Mouse (Mus musculus) R1 (cell line): ENCODE measurements at regions not wholly inside any gene's neighbourhood (a gene's known extent, or its start where the extent isn't known, plus 50 kb on each side); places are given as distances from the start of the nearest gene placed in this dataset.
"Not testable (repeated sequence)": the region's sequence is repeated elsewhere in the genome, so short reads cannot be mapped to it uniquely, and the experiment has no call there.

Experiments used
- DNase-seq: peaks from one replicate; pipeline ENCODE4 v3.0.0-alpha.2; 2018; ENCODE audit warnings: low read depth, low spot score

DNA sequence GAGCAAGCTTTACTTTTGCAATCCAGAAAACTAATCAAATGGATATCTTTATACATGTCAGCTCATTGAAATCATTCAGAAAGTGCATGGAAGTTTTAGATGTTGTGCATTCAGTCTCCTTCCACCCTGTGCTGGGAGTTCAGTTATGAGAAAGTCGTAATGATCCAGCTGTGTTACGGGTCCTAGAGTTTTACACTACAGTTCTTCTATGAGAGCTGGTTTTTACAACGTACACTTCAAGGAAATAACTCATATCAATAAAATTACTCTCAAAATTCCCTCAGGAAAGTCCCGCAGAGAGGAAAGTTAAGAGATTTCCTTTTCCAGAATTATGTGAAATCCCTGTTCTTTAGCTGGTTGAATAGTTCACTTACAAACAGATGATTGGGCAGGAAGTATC, 418.1 kb upstream of the Slc10a2 start:
- DNase-seq, result no peak

DNA sequence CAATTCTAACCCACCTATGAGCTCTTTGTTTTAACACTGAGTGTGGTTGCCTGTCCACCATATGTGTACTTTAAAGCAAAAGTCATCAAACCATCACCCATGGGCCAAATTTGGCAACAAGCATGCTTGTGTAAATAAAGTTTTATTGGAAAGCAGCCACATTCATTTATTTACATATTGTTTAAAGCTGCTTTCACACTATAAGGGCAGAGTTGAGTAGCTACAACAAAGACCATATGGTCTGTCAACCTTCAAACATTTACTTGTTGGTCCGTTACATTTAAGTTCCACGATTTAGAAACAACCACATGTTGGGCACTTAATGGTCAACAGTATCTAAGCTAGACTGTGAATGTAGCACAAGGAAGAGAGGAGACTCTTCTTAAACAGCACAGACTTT, 390.7 kb upstream of the Slc10a2 start:
- DNase-seq, result no peak

DNA sequence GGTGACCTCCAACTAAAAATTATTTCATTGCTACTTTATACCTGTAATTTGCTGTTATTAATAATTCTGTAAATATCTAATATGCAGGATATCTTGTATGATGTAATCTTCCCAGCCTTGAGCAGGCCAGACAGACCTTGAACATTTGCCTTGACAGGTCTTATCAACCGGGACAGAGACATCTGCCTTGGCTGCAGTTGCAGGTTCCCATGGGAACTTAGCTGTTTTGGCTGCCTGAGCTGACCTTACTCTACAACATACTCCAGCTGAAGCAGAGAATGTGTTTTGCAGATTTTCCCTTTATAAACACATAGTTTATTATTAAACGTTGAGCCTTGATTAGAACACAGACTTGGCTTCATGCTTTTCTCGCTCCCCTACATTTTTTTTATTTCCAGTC, 385.3 kb upstream of the Slc10a2 start:
- DNase-seq, result no peak

DNA sequence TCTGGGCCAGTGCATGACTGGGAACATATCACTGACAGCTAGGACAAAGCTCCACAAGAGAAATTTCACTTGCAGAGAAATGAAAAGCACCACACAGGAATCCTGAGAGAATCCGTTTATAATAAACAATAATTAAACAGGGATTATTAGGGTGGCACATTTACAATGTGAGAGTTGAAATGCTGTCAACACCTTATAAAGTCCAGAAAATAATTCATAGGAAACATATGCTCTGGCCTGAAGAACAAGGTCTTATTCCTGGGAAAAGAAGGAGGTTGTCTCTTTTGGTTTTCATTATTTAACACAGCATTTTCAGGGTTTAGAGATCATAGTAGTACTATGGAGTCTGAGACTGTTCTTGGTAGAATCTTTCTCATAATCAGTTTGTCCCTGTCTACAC, 377.8 kb upstream of the Slc10a2 start:
- DNase-seq, result no peak

DNA sequence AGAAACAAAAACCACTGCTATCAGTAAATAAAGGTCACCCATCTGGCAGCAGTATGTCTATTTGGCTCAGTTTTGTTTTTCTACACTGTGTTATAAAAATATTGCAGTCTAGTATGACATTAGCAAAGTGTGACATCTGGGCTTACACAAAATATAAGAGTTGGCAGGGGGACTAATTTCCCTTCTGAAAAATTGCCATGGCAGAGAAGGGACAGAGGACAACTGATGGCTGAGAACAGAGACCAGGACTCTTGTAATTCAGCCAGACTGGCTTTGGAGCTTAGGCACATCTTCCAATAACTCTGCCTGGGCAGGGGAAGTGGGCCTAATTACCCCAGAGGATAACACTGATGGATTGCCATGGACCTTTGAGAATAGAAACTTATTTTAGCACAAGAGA, 367.8 kb upstream of the Slc10a2 start:
- DNase-seq, result no peak

DNA sequence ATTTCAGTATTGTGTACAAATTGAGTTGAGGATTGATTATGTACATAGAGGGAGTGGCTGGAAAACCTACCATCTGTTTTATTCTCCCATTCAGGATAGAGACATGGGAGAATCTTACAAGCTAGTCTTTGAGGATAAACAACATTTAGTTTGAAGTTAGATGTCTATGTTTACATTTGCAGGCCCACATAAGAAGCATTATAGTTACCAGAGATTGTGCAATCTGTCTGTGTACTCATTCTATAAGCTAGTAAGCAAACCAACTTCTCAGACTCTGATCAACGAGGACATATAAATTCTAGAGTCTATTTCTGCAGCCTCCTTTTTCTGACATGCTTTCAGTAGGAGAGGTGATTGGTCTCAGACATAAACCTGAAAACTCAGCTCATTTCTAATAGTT, 367.4 kb upstream of the Slc10a2 start:
- DNase-seq, result no peak

DNA sequence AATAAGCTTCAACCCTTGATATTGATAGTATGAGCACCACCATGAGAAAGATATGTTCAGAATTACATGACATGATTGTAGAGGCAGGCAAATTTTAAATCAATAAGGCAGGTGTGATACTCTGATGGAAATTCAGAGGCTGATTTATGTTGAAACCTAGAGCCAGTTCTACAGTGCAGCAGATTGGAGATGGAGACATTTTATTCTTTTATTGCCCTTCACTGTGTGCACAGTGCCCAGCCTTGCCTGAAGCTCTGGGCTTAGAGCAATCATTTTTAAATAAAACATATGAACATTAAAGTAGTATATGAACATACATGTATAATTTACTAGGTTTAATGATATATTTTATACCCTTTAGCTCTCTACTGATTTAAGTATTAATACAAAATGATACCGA, 352.5 kb upstream of the Slc10a2 start:
- DNase-seq, result no peak

DNA sequence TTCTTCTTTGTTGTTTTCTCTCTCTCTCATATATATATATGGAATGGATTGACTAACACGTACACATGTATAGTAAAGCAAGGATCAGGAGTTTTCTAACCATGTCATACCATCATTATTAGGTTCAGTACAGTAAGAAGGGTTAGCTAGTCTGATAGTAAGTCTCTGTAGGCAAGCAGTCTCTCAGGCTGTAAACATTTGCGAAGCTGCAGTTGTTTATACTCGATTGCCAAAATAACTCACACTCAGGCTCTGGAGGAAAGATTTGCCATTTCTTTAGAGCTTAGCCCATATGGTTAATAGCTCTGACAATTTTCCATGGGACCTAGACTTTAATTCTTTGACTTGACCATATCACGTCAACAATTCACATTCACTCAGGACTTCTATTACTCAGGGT, 348.3 kb upstream of the Slc10a2 start:
- no peak for DNase-seq

DNA sequence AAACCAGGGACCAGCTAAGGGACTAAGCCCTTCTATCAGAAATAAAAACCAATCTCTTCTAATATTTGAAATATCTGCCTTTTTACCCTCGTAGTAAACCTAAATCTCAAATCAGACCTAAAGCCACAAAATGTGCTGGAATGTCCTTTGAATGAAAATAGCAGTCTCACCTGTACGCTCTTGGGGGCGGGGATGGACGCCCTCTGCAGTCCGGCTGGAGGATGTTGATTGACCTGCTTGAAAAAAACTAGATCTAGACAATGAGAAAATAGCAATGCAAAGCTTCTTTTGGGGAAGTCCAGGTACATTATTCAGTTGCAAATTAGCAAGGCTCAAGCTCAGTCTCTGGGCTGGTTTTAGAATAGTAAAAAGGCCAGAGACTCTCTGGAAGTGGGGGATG, 337.1 kb upstream of the Slc10a2 start:
- peak; percentile 86 for DNase-seq

DNA sequence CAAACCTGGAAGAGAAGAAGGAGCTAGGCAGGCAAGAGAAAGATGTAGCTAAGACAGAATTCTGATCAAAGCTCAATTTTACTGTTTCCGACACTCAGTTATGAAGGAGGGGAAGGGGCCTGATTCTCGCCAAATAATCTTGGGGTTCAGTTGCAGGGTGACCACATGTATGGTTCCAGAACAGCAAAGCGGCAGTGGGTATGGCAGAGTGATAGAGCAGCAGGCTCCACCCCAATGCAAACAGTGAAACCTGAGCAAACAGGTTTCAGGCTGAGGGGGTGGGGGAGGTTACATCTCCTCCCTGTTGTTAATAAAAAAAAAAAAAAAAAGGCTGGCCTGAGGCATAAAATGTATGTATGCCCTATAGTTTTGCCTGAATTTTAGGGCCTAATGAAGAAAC, 335.3 kb upstream of the Slc10a2 start:
- not testable (repeated sequence) for DNase-seq

DNA sequence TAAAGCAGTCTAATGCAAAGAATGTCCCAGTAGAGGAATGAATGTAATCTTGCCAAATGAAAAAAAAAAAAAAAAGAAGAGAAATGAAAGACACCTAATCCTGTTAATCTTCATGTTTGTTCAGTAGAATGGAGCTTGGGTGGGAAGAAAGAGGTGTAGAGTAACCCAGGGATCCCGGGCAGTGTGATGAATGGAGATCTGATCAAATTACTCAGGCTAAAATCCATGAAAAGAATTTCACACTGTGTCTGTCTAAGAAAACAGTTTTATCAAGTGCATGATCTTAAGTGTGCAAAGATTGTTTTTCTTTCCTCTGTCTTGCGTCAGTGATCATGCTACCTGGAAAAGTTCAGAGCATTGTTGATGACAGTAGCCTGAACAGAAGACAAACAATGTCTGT, 333.9 kb upstream of the Slc10a2 start:
- no peak for DNase-seq

DNA sequence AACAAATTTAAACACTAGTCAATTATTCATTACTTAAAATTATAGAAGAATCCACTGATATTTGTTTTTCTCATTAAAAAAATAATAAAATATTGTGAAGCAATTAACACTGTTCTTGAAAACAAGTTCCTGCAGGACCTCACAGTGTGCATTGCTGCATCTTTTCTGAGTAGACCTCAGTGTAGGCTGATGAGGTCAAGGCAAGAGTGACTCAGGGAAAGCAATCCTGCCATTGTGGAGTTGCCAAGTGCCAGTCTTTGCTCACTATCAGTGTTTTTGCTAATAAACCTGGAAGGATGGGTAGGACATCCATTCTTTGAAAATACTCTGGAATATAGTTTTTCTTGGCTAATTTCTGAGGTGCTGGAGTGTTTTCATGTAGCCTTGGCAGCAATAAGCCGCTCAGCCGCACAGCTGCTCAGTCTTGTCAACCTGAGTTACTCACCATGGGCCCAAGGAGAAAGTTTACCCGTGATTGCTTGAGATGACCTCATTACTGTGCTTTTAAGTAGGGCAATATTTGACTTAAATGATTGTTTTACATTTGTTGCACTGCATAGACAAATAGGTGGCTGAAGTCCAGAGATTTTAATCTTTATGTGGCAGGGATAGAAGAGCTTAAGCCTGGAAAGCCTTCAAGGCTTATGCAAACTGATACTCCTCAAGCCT, 323.3 kb upstream of the Slc10a2 start:
- no peak for DNase-seq

DNA sequence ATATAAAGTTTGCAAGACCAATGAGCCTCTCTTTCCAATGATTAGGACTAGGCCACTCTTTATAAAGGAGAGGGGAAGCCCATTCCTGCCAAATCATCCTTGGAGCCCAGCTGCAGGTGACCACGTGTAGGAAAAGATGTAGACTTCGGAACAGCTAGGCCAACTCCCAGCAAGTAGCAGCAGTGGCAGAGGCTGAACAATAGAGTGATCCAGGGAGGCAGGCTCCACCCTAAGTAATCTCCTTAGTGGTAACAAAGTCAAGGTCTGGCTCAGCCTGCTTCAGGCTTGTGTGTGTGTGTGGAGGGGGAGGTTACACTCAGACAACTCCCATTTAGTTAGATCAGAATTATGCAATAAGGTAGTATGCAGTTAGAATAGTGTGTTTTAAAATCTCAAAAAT, 311.7 kb upstream of the Slc10a2 start:
- peak; percentile 69 for DNase-seq

DNA sequence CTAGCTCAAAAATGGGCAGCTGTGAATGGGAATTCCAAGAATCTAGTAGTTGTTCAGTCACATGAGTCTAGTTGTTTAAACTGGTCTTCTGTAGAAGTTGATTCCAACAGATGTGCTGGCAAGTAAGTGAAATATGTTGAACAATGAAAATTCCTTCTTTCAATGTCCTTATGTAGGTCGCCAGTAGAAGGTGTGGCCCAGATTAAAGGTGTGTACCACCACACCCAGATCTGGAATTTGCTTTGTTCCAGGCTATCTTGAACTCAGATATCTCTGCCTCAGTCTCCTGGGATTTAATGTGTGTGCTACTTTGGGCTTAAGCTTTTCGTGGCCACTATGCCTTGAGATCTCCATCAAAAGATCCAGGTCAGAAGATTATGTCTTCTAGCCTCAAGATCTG, 279.7 kb upstream of the Slc10a2 start:
- peak; percentile 95 for DNase-seq

DNA sequence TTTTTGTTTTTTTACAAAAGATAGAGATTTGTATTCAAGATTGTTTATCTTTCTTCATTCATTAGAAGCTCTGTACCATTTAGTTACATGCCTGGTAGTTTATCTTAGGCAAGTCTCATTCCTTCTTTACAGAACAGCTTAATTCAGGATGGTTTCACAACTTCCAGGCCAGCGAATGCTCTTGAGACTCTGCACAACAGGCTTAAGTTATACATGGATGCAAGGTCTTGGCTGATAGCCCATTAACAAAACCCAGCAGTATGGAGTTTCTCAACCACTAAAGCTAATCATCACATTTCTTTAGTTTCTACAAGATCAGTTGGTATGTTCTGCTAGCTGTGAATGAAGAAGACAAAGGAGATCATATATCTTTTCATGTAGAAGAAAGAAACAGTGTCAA, 272.9 kb upstream of the Slc10a2 start:
- DNase-seq, result no peak

DNA sequence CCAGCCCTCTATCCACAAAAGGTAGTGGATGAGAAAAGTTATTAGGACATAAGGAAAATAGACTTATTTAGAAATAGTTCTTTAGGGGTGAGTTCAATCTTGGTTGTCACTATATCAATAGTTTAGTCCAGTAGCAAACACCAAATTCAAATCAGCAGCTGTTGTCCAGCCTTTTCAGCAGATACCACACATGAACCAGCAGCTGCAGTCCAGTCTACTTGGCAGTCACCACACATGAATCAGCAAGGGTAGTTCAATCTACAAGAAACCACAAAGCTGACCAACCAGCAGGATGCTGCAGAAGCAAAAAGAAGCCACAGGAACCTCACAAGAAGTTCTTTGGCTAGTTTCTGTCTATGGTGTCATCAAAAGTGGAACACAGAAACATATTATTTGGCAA, 234.8 kb upstream of the Slc10a2 start:
- no peak for DNase-seq

DNA sequence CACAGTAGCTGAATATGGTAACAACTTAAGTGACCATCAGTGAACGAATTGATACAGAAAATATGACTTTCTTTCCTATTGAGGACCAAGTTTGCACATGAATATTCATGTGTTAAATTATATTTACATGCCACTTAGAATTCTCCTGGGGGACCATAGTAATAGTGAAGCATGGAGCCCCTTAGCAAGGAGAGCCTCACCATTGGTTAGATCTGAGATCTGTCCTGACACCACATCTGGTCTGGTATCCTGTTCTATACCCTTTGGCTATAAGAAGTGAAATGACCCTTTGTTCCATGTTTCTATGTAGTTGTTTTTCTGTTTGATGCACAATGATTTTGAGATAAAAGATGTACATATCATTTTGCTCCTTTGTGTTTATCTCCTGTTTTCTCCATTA, 209.4 kb upstream of the Slc10a2 start:
- DNase-seq, result no peak

DNA sequence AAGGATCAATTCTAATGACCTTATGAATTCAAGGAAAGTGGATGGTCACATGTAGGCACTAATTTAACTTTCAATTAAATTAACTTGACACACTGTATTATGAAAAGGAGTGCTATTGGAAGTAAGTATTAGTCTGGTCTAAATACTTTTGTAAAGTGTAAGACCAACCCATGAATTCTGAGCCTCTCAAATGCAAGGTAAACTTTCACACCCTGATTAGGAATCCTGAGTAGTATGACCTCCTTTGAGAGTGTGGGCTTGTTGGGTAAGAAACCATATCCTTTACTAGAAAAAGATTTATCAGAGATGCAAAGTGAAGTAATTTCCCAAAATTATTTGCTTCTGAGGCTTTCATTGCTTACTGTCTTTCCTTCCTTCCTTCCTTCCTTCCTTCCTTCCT, 194.8 kb upstream of the Slc10a2 start:
- no peak for DNase-seq

DNA sequence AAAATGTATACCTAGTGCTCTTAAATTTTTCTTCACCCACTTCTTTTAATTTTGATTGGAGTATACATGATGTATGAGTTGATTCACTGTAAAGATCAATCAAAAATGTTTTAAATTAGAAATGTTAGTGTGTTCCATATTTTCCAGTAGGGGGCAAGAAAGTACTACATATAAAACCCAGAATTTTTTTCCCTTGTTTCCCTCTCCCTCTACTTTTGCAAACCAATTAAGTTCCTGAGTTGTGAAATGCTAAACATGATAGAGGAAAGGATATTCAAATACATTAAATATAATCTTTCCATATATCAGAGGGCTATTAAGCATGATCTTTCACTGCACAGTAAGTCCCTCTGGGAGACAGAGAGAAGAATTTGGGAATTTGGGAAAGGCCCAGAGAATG, 192.0 kb upstream of the Slc10a2 start:
- peak; percentile 4 for DNase-seq

DNA sequence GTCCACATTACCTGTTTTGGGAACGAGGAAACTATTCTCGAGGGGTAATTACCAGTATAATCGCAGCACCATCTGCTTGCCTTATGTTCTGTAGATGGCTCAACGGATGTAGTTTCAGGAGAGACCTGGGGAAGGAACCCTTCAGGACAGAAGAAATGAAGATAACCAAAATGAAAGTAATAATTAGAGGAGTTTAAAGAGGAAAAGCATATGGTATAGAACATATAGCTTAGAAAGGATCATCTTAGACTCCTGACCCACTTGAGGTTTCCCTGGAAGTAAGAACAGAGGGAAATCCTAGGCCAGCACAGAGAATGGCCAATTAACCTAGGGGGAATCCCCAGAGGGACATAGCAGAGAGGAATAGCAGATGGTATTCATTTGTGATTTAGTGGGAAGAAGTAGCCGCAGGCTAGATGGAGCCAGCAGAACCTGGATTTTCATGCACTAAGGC, 180.6 kb upstream of the Slc10a2 start:
- DNase-seq, result no peak

DNA sequence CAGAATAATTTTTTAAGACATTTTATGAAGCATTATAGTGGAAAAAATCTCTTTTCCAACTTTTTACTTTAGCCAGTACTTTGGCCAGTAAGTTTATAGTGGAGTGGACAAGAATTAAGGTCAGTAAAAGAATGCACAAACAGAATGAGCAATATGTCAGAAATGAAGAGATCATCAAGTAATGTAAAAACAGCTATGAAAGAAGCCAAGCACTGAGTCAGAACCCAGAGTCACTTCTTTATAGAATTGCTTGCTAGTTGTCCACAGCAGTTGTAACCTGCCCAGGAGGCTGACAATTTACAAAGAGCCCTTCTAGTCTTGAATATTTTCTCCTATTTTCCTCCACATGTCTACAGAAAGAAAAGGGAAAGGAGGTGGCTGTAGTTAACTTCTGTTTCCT, 178.6 kb upstream of the Slc10a2 start:
- no peak for DNase-seq

DNA sequence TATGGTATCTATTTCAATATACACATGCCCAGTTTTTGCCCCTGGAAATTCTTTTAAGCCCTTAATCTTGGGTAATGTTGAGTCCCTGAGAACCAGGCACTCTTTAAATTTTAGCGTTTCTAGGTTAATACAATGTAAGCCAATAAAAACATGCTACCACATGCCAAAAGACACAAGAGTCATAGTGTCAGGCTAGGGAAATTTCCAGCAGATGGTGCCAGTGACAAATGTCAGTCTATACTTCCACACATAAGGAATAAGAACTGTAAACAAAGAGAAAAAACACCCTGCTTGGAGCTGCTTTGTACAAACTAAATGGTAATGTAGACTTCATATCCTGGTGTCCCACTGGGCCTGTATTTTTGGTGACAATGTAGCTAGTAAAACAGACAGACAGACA, 157.2 kb upstream of the Slc10a2 start:
- DNase-seq, result no peak

DNA sequence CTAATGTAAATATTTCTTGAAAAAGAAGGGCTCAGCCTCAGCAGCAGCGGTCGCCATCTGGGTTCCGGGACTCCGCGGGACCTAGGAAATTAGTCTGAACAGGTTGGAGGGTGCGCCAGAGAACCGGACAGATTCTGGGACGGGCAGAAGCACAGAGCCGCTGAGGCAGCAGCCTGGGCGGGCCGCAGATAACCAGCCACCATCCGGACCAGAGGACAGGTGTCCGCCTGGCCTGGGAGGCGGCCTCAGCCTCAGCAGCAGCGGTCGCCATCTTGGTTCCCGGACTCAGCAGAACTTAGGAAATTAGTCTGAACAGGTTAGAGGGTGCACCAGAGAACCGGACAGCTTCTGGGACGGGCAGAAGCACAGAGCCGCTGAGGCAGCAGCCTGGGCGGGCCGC, 136.7 kb upstream of the Slc10a2 start:
- DNase-seq, result not testable (repeated sequence)
